Mouse (Mus musculus) kidney, adult 2 months (tissue): ENCODE measurements around the gene Nup214.

Experiments
- CTCF ChIP-seq: fragments of 200-500 bp; conservative IDR thresholded peaks from 2 replicates; pipeline ENCODE4 v1.5.1; 2011; ENCODE audit warnings: low read depth, mild to moderate bottlenecking, control low read depth, low read length, moderate library complexity, mixed read lengths; ENCODE audit not compliant: insufficient read depth, insufficient read length
- POLR2A ChIP-seq: fragments of 200-500 bp; IDR thresholded peaks from one replicate; pipeline ENCODE4 v1.6.1; 2011; ENCODE audit warnings: low read depth, low read length, control low read depth

- TF ChIP-seq CTCF (no peak), POLR2A (no peak)
Observed at GRCm38 (mm10) chr2:32052418-32052817, 78.2 kb downstream of the Nup214 start.
